Mouse (Mus musculus) activated CD4-positive, CD25-positive, alpha-beta regulatory T cell (primary cell): ENCODE measurements around the gene Apob. TPM values are rescaled to one million over a fixed set of nuclear protein-coding genes. Genes with fewer than 3 reads are reported as not detected.

Experiments used
- polyA plus RNA-seq, 2 experiments: library from polyadenylated mRNA; unstranded; fragments of 100-300 nt; shearing (Covaris generic); gene quantifications; one replicate each; pipeline ENCODE4 v1.2.1; 2017

Gene Apob
- polyA plus RNA-seq: under 1 TPM in 1 of 2 experiments, not detected in 1; 0.28 TPM

GRCm38 (mm10) chr12:7977466-7978189 lies at the start of gene Apob:
Apob (plus strand) TSS chr12:7977648.

Other genes with a start within 250 kb of the Apob start
- 10 to 100 TPM; 77.5 to 81.0 TPM for gene Ldah, start 230.5 kb downstream of the Apob start, polyA plus RNA-seq